Mouse (Mus musculus) ES-E14 (cell line): ENCODE measurements around the gene Gstm2. TPM values are rescaled to one million over a fixed set of nuclear protein-coding genes. Genes with fewer than 3 reads are reported as not detected.
"Not testable (repeated sequence)": the region's sequence is repeated elsewhere in the genome, so short reads cannot be mapped to it uniquely, and the experiment has no call there.

Experiments used
- DNase-seq: peaks from one replicate; pipeline ENCODE4 v3.0.0-alpha.2; 2013; ENCODE audit warnings: low read depth, low spot score
- H3K27ac ChIP-seq: 2 replicates; pipeline ENCODE4 v1.5.1; 2012; ENCODE audit warnings: low read depth, mild to moderate bottlenecking, low read length, moderate library complexity, mixed read lengths; ENCODE audit not compliant: poor library complexity, insufficient read depth, severe bottlenecking
- H3K36me3 ChIP-seq: 2 replicates; pipeline ENCODE4 v1.6.1; 2012; ENCODE audit warnings: mild to moderate bottlenecking, low read length, moderate library complexity, mixed read lengths; ENCODE audit not compliant: control insufficient read depth, poor library complexity, insufficient read depth, severe bottlenecking
- H3K4me1 ChIP-seq, 2 experiments: fragments of 150-350 bp in 1 of 2; sonication (generic) in 1 of 2; 2 replicates each; pipeline ENCODE4 v1.6.1; 2012; ENCODE audit warnings: low read length in 2 of 2, mild to moderate bottlenecking in 1 of 2, mixed read lengths in 1 of 2; ENCODE audit not compliant: control insufficient read depth in 2 of 2, insufficient read depth in 2 of 2, poor library complexity in 1 of 2
- H3K4me3 ChIP-seq, 2 experiments: fragments of 150-350 bp in 1 of 2; sonication (generic) in 1 of 2; 2 replicates each; pipeline ENCODE4 v1.5.1; 2012; ENCODE audit warnings: low read length in 2 of 2, low read depth in 1 of 2, mild to moderate bottlenecking in 1 of 2, mixed read lengths in 1 of 2; ENCODE audit not compliant: insufficient read depth in 1 of 2, poor library complexity in 1 of 2, severe bottlenecking in 1 of 2
- H3K9ac ChIP-seq: 2 replicates; pipeline ENCODE4 v1.6.1; 2012; ENCODE audit warnings: low read depth, mild to moderate bottlenecking, low read length, mixed read lengths; ENCODE audit not compliant: poor library complexity, insufficient read depth, severe bottlenecking
- H3K9me3 ChIP-seq: fragments of 150-350 bp; sonication (generic); 2 replicates; pipeline ENCODE4 v1.6.1; 2012; ENCODE audit warnings: low read depth, mild to moderate bottlenecking, low read length; ENCODE audit not compliant: control insufficient read depth, insufficient read depth
- CHD2 ChIP-seq: IDR thresholded peaks from 2 replicates; pipeline ENCODE4 v1.6.1; 2014; ENCODE audit warnings: mild to moderate bottlenecking, low read depth, low read length, inconsistent platforms
- HCFC1 ChIP-seq: IDR thresholded peaks from 2 replicates; pipeline ENCODE4 v1.6.1; 2012; ENCODE audit warnings: low read length, inconsistent platforms, borderline replicate concordance; ENCODE audit not compliant: insufficient read depth
- MAFK ChIP-seq: IDR thresholded peaks from 2 replicates; pipeline ENCODE4 v1.6.1; 2014; ENCODE audit warnings: mild to moderate bottlenecking, low read depth, low read length, inconsistent platforms; ENCODE audit not compliant: insufficient read depth
- ZC3H11A ChIP-seq: IDR thresholded peaks from 2 replicates; pipeline ENCODE4 v1.6.1; 2012; ENCODE audit warnings: low read depth, mild to moderate bottlenecking, inconsistent platforms, low read length, borderline replicate concordance
- ZNF384 ChIP-seq: IDR thresholded peaks from 2 replicates; pipeline ENCODE4 v1.6.1; 2012; ENCODE audit warnings: low read depth, low read length, inconsistent platforms
- in situ Hi-C, 2 experiments: fragments of 600-800 bp; cut with MboI; formaldehyde crosslinking; loops; one replicate each; pipeline ENCODE4 v1.15.1; 2025; ENCODE audit warnings: low sequenced_read_pairs in 2 of 2, inconsistent platforms in 1 of 2; ENCODE audit not compliant: unreplicated experiment in 2 of 2
- total RNA-seq: library from RNA; depleted of rRNA; stranded (reverse); fragments of 300-350 nt; gene quantifications from 2 replicates; pipeline ENCODE4 v1.2.3, GENCODE M21; 2012

Gstm2 gene
- total RNA-seq, 1 experiment = 9.1 TPM

DNA sequence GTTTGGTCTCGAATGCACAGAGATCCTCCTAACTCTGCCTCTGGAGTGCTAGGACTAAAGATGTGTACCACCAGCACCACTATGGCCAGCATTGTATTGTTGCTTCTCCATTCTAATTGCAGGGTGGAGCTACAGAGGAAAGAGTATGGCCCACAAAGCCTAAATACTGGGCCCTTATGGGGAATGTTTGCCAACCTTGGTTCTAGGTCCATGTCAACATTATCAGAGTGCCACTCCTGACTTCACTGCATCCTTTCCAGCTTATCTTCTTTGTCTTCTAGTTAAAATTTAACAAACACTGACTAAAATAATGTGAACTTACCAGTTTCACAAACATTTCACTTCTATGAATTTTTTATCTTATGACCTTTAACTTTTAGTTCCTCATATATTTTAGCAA is 40.3 kb upstream of the Gstm2 start:
- Histone ChIP-seq H3K9me3 (no peaks in the 10 kb centered on the region), H3K9ac (no peak overlapping the region), H3K4me1 (peaks cover 0 to 5% of the 10 kb centered on the region in 2 experiments; a peak in 1 of 4 replicates), H3K27ac (no peak overlapping the region), H3K4me3 (no peak overlapping the region), H3K36me3 (no peaks in the 10 kb centered on the region)
- no peak for DNase-seq
- in situ Hi-C loops = no loop called here
- no peak for TF ChIP-seq ZC3H11A
- TF ChIP-seq MAFK = no peak

DNA sequence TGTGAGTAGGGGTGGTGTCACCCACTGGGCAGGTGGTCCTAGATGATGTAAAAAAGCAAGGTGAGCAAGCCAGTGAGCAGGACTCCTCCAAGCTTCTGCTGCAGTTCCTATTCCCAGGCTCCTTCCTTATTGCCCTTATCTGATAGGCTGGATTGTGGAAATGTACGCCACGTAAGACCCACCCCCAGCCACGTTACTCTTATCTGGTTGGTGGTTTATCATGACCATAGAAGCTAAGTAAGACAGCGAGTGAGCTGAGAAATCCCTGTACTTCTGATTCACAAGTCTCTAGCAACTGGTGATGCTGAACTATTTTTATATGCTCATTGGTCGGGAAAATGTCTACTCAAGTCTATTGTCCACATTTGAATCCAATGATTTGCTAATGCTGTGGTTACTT is 39.8 kb upstream of the Gstm2 start:
- no peak for TF ChIP-seq CHD2
- TF ChIP-seq MAFK = no peak
- no peak for TF ChIP-seq HCFC1
- TF ChIP-seq ZC3H11A = no peak
- no peak for TF ChIP-seq ZNF384
- H3K4me1 ChIP-seq = peaks cover 0 to 5% of the 10 kb centered on the region in 2 experiments; a peak in 1 of 4 replicates
- H3K4me3 ChIP-seq = no peak overlapping the region
- DNase-seq = no peak
- in situ Hi-C loops = no loop called here
- H3K9ac ChIP-seq = no peak overlapping the region
- H3K36me3 ChIP-seq = no peaks in the 10 kb centered on the region
- H3K9me3 ChIP-seq = no peaks in the 10 kb centered on the region
- H3K27ac ChIP-seq = no peak overlapping the region

DNA sequence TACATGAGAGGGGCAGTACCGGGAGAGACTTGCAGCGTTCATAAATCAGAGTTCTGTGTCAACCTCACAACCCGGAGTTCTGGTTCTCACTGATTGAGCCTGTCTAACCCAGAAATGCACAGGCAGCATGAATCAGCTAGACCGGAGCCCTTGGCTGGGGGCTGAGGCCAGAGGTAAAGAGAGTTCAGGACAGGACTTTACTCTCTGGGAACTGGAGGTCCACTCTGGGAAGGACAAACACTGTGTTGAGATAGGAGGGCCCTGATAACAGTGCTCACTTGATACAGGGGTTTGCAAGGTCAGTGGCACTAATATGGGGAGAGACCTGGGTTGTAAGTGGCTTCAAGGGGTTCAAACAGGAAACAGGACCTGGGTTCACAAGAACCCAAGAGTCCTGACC is 39.1 kb upstream of the Gstm2 start:
- Histone ChIP-seq H3K9ac (no peak overlapping the region), H3K4me1 (peaks cover 0 to 5% of the 10 kb centered on the region in 2 experiments; a peak in 1 of 4 replicates), H3K36me3 (no peaks in the 10 kb centered on the region), H3K4me3 (no peak overlapping the region), H3K9me3 (no peaks in the 10 kb centered on the region), H3K27ac (no peak overlapping the region)
- in situ Hi-C loops = no loop called here
- DNase-seq = no peak
- TF ChIP-seq ZNF384 = no peak
- no peak for TF ChIP-seq HCFC1
- TF ChIP-seq ZC3H11A = no peak
- TF ChIP-seq MAFK = no peak
- TF ChIP-seq CHD2 = no peak

DNA sequence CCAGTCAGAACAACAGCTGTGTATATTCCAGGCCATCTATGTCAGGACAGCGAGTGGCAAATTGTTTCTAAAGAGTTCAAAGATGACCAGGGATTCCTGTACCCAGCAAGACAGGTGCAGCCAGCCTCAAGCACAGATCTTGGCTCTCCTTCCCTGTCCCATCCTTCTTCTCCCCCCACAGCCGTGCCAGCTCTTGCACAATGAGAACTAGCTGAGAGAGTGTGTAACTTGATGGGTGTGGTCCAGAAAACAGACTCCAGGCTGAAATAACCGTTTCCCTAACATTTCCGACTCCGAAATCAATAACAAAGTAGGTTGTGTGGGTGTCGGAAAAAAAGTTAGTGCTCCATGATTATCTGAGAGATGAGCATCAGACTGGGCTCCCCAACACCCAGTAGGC is 36.4 kb upstream of the Gstm2 start:
- no peak overlapping the region for H3K4me3 ChIP-seq
- no peak overlapping the region for H3K9ac ChIP-seq
- H3K27ac ChIP-seq = no peak overlapping the region
- in situ Hi-C loops = no loop called here
- no peak for TF ChIP-seq CHD2
- no peak for TF ChIP-seq HCFC1
- TF ChIP-seq ZC3H11A = no peak
- TF ChIP-seq ZNF384 = no peak
- no peak for TF ChIP-seq MAFK
- H3K36me3 ChIP-seq = no peaks in the 10 kb centered on the region
- peaks cover 0 to 5% of the 10 kb centered on the region in 2 experiments; a peak in 1 of 4 replicates for H3K4me1 ChIP-seq
- no peaks in the 10 kb centered on the region for H3K9me3 ChIP-seq
- no peak for DNase-seq

DNA sequence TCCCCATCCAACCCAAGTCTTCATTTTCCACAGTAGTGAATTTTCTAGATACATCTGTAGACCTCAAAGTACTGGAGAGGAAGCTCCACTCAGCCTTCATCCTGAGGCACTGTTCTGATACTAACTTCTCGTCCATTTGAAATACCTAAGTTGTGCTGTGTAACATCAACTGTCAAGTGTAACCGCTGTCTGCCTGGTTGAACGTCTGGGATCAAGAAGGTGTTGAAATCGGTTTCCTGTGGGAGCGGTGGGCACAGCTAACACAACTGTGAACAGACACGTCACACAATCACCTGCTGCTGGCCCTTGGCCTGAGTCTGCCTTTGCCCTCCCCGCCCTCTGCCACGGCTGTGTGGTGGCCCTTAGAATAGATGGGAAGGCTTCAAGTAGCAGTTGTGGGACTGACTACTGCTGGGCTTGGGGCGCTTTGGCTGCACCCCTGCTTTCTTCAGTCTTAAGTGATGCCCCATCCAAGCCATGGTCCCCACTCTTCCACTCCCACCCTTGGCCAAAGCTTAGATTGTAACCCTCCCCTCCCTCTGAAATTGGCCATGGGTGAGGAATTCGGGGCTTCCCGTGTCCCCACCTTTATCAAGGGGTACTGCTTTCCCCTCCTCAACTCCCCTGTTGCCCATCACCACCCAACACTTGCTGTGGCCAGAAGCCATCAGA is 34.2 kb upstream of the Gstm2 start:
- H3K36me3 ChIP-seq, H3K4me3 ChIP-seq, in situ Hi-C loops, H3K9ac ChIP-seq, H3K4me1 ChIP-seq, H3K27ac ChIP-seq, H3K9me3 ChIP-seq, DNase-seq: not testable (repeated sequence)

DNA sequence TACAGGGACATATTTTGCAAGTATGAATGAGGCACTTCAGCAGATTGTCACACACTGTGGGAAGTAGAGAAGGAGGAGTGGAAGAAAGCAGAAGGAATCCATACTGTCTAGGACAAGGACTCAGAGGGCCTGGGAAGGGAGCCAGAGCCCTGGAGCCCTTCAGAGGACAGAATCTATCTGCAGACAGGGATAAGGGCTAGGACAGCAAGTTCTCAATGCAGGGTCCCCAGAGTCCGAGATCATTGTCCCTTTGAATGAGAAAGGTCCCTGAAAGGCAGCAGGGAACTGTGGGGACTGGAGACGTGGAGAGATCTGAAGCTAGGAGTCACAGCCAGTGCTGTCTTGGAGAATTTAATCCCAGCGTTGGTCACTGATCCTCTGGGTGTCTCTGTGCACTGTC is 33.0 kb upstream of the Gstm2 start:
- H3K27ac ChIP-seq, H3K9me3 ChIP-seq, H3K4me1 ChIP-seq, H3K9ac ChIP-seq, DNase-seq, H3K4me3 ChIP-seq, H3K36me3 ChIP-seq, in situ Hi-C loops: not testable (repeated sequence)
